Mouse (Mus musculus) lung, postnatal 0 days (tissue): ENCODE results near the gene Cltc. TPM values are rescaled to one million over a fixed set of nuclear protein-coding genes. Genes with fewer than 3 reads are reported as not detected.

Experiments
- ATAC-seq: fragments of 200-750 bp; cut with Nextera tagmentation; 2 replicates; pipeline ENCODE4 v1.8.0; 2017; ENCODE audit warnings: moderate library complexity
- DNase-seq: peaks from one replicate; pipeline ENCODE4 v3.0.0-alpha.2; 2016; ENCODE audit warnings: low spot score
- H3K27ac ChIP-seq: fragments of 300-500 bp; sonication (generic); 2 replicates; pipeline ENCODE4 v1.5.1; 2014; ENCODE audit warnings: antibody characterized with exemption, mild to moderate bottlenecking, low read length, mixed read lengths
- H3K27me3 ChIP-seq: fragments of 300-500 bp; sonication (generic); replicated peaks from 2 replicates; pipeline ENCODE4 v1.6.1; 2014; ENCODE audit warnings: low read length, mixed read lengths; ENCODE audit not compliant: insufficient read depth
- H3K36me3 ChIP-seq: fragments of 300-500 bp; sonication (generic); 2 replicates; pipeline ENCODE4 v1.6.1; 2014; ENCODE audit warnings: low read length, mixed read lengths; ENCODE audit not compliant: insufficient read depth
- H3K4me1 ChIP-seq: fragments of 300-500 bp; sonication (generic); 2 replicates; pipeline ENCODE4 v1.6.1; 2014; ENCODE audit warnings: antibody characterized with exemption, low read depth, low read length, mixed read lengths; ENCODE audit not compliant: insufficient read depth
- H3K4me2 ChIP-seq: fragments of 300-500 bp; sonication (generic); replicated peaks from 2 replicates; pipeline ENCODE4 v1.6.1; 2014; ENCODE audit warnings: low read depth, mild to moderate bottlenecking, low read length, moderate library complexity, mixed read lengths
- H3K4me3 ChIP-seq: fragments of 300-500 bp; sonication (generic); 2 replicates; pipeline ENCODE4 v1.5.1; 2014; ENCODE audit warnings: low read depth, low read length
- H3K9ac ChIP-seq: fragments of 300-500 bp; sonication (generic); replicated peaks from 2 replicates; pipeline ENCODE4 v1.6.1; 2014; ENCODE audit warnings: low read depth, mild to moderate bottlenecking
- H3K9me3 ChIP-seq: fragments of 300-500 bp; sonication (generic); 2 replicates; pipeline ENCODE4 v1.6.1; 2016; ENCODE audit warnings: low read length, mixed read lengths
- CTCF ChIP-seq: IDR thresholded peaks from 2 replicates; pipeline ENCODE4 v1.5.1; 2016; ENCODE audit warnings: antibody characterized with exemption, mild to moderate bottlenecking
- EP300 ChIP-seq: IDR thresholded peaks from 2 replicates; pipeline ENCODE4 v1.6.1; 2016; ENCODE audit warnings: antibody characterized with exemption, mild to moderate bottlenecking, control low read depth
- WGBS: fragments of 180-500 bp; shearing (Covaris S2); extraction: QIAGEN DNeasy Blood & Tissue Kit; methylation state at CpG from one replicate; pipeline ENCODE4 v1.1.7; 2014; 5-methylcytosine and 5-hydroxymethylcytosine counted together
- polyA plus RNA-seq: library from polyadenylated mRNA; unstranded; fragments of >200 nt; fragmentation: Nextera tagmentation; extraction: Ambion mirVana; gene quantifications from 2 replicates; pipeline ENCODE4 v1.2.1, GENCODE M21; 2015

Gene Cltc
- polyA plus RNA-seq, 1 experiment from 2014 or later: 63.7 TPM

- Histone ChIP-seq H3K36me3 (peaks cover 18% of the 10 kb centered on the region), H3K9me3 (no peaks in the 10 kb centered on the region), H3K27me3 (no peaks in the 10 kb centered on the region), H3K4me3 (no peak overlapping the region), H3K4me2 (no peak overlapping the region), H3K27ac (no peak overlapping the region), H3K4me1 (no peaks in the 10 kb centered on the region), H3K9ac (no peak overlapping the region)
- TF ChIP-seq CTCF (no peak), EP300 (no peak)
- ATAC-seq (no peak), DNase-seq (no peak)
- WGBS: 82% methylated on average over 10 of the region's 10 CpGs
These were observed 23.0 kb downstream of the Cltc start for GRCm38 (mm10) chr11:86734241-86734939.

GRCm38 (mm10) chr11:86731443-86731842 lies 25.9 kb downstream of the Cltc start:
- H3K27me3 ChIP-seq: no peaks in the 10 kb centered on the region
- no peak for DNase-seq
- H3K36me3 ChIP-seq: peaks cover 25% of the 10 kb centered on the region
- H3K4me3 ChIP-seq: no peak overlapping the region
- TF ChIP-seq EP300 (no peak), CTCF (no peak)
- no peak overlapping the region for H3K27ac ChIP-seq
- no peaks in the 10 kb centered on the region for H3K9me3 ChIP-seq
- H3K4me1 ChIP-seq: no peaks in the 10 kb centered on the region
- H3K4me2 ChIP-seq: no peak overlapping the region
- no peak for ATAC-seq
- no peak overlapping the region for H3K9ac ChIP-seq
- 89% methylated on average over 2 of the region's 2 CpGs for WGBS

GRCm38 (mm10) chr11:86725607-86726006 lies 31.8 kb downstream of the Cltc start:
- H3K9ac ChIP-seq: no peak overlapping the region
- H3K4me1 ChIP-seq: no peaks in the 10 kb centered on the region
- no peak overlapping the region for H3K4me3 ChIP-seq
- TF ChIP-seq EP300: no peak
- TF ChIP-seq CTCF: no peak
- no peak for DNase-seq
- H3K9me3 ChIP-seq: no peaks in the 10 kb centered on the region
- H3K27me3 ChIP-seq: no peaks in the 10 kb centered on the region
- no peak overlapping the region for H3K4me2 ChIP-seq
- ATAC-seq: no peak
- no peak overlapping the region for H3K27ac ChIP-seq
- H3K36me3 ChIP-seq: peaks cover 21% of the 10 kb centered on the region

- H3K36me3 ChIP-seq: peaks cover 25% of the 10 kb centered on the region; the same call in 1 of the 2 replicates
These were observed 32.4 kb downstream of the Cltc start for GRCm38 (mm10) chr11:86724982-86725381.

GRCm38 (mm10) chr11:86724004-86724403 lies 33.4 kb downstream of the Cltc start:
- no peaks in the 10 kb centered on the region for H3K9me3 ChIP-seq
- TF ChIP-seq EP300 (0 out of 2 replicates have a peak, but pooled peaks have one; percentile 26), CTCF (no peak)
- H3K36me3 ChIP-seq: peaks cover 28% of the 10 kb centered on the region; the same call in 1 of the 2 replicates
- peak; percentile 41; the same call in 1 of the 2 replicates for ATAC-seq
- no peak overlapping the region for H3K4me3 ChIP-seq
- H3K4me2 ChIP-seq: no peak overlapping the region
- 62% methylated on average over 3 of the region's 3 CpGs for WGBS
- DNase-seq: peak; percentile 60
- H3K27me3 ChIP-seq: no peaks in the 10 kb centered on the region
- no peak overlapping the region for H3K9ac ChIP-seq
- no peak overlapping the region for H3K27ac ChIP-seq
- H3K4me1 ChIP-seq: no peaks in the 10 kb centered on the region

More at GRCm38 (mm10) chr11:86724982-86725381, 32.4 kb downstream of the Cltc start:
- H3K27ac ChIP-seq: no peak overlapping the region; the same call in 1 of the 2 replicates
- ATAC-seq: peak; percentile 78
- WGBS: 55% methylated on average over 7 of the region's 7 CpGs
- no peaks in the 10 kb centered on the region for H3K4me1 ChIP-seq
- H3K9ac ChIP-seq: no peak overlapping the region
- no peak overlapping the region for H3K4me3 ChIP-seq
- peak; percentile 67 for DNase-seq
- no peak for TF ChIP-seq CTCF
- 0 out of 2 replicates have a peak, but pooled peaks have one; percentile 21 for TF ChIP-seq EP300
- H3K9me3 ChIP-seq: no peaks in the 10 kb centered on the region
- no peak overlapping the region for H3K4me2 ChIP-seq
- H3K27me3 ChIP-seq: no peaks in the 10 kb centered on the region

GRCm38 (mm10) chr11:86719390-86719789 lies 38.0 kb downstream of the Cltc start:
- H3K4me2 ChIP-seq: no peak overlapping the region
- DNase-seq (no peak), ATAC-seq (no peak)
- 91% methylated on average over 8 of the region's 8 CpGs for WGBS
- H3K36me3 ChIP-seq: peaks cover 32% of the 10 kb centered on the region; the same call in 1 of the 2 replicates
- no peak overlapping the region for H3K27ac ChIP-seq
- H3K9ac ChIP-seq: no peak overlapping the region
- TF ChIP-seq CTCF (no peak), EP300 (no peak)
- H3K27me3 ChIP-seq: no peaks in the 10 kb centered on the region
- H3K4me3 ChIP-seq: no peak overlapping the region
- H3K4me1 ChIP-seq: no peaks in the 10 kb centered on the region
- H3K9me3 ChIP-seq: no peaks in the 10 kb centered on the region
